ENCODE assay signal across 9 mouse cellular contexts in genomic region chr13:60409706-60410502, GRCm38 (mm10).
DNase-seq lines count a peak whose midpoint lies in the region; ATAC-seq and TF ChIP-seq lines count a peak whose summit lies in the region.
"Had no signal": no experiment of that assay in that cellular context is flagged by ENCODE, and none has a peak within 500 bp of the region (broad histone marks: within the 10 kb centered on the region; RNA-seq: fewer than 3 reads in every experiment).

No protein-coding gene starts in this region.

- H3K9ac ChIP-seq in liver, postnatal 0 days (replicated peaks): no peak overlapping the region
- H3K9ac ChIP-seq in neural tube, embryonic 12.5 days: no peak overlapping the region
- H3K9ac ChIP-seq in liver, embryonic 12.5 days: no peak overlapping the region
- H3K9ac ChIP-seq: heart, embryonic 13.5 days had no signal

- no peak for ATAC-seq in liver, postnatal 0 days
- ATAC-seq in neural tube, embryonic 12.5 days (ENCODE audit: low FRiP score, low read depth): peak; percentile 25; the same call in 1 of the 2 replicates
- no peak for ATAC-seq in liver, embryonic 12.5 days

- no peak overlapping the region for H3K4me3 ChIP-seq in liver, postnatal 0 days (ENCODE audit: low read depth, low read length)
- no peak overlapping the region for H3K4me3 ChIP-seq in neural tube, embryonic 12.5 days
- H3K4me3 ChIP-seq in liver, embryonic 12.5 days: no peak overlapping the region
- H3K4me3 ChIP-seq: heart, embryonic 13.5 days had no signal

- H3K4me2 ChIP-seq in liver, postnatal 0 days (ENCODE audit: low read depth, low read length): no peak overlapping the region
- no peak overlapping the region for H3K4me2 ChIP-seq in neural tube, embryonic 12.5 days (replicated peaks)
- no peak overlapping the region for H3K4me2 ChIP-seq in liver, embryonic 12.5 days
- H3K4me2 ChIP-seq: heart, embryonic 13.5 days had no signal

- peak; percentile 12 for DNase-seq in liver
- DNase-seq in liver, postnatal 0 days: no peak
- peak; percentile 60 for DNase-seq in embryo, embryonic 9.5 days (ENCODE audit: extremely low spot score)
- peak; percentile 49 to 60 for DNase-seq in heart, postnatal 36 days
- DNase-seq in spleen, postnatal 14 days (ENCODE audit: low spot score in 2 of 2): no peak
- no peak for DNase-seq in spleen, adult 12 weeks (ENCODE audit: low spot score)

- no peaks in the 10 kb centered on the region for H3K27me3 ChIP-seq in liver, postnatal 0 days (ENCODE audit: insufficient read depth, low read length)
- no peaks in the 10 kb centered on the region for H3K27me3 ChIP-seq in neural tube, embryonic 12.5 days (replicated peaks)
- H3K27me3 ChIP-seq in liver, embryonic 12.5 days (replicated peaks): no peaks in the 10 kb centered on the region
- H3K27me3 ChIP-seq: heart, embryonic 13.5 days had no signal

- no peak for TF ChIP-seq CTCF in liver, postnatal 0 days (IDR thresholded peaks at IDR 0.05; ENCODE audit: low read depth)

- no peak for TF ChIP-seq EP300 in liver, postnatal 0 days (IDR thresholded peaks at IDR 0.05; ENCODE audit: low read depth)

- no peak overlapping the region for H3K27ac ChIP-seq in liver, postnatal 0 days (ENCODE audit: low read depth)
- no peak overlapping the region for H3K27ac ChIP-seq in neural tube, embryonic 12.5 days
- H3K27ac ChIP-seq in liver, embryonic 12.5 days: no peak overlapping the region
- H3K27ac ChIP-seq: heart, embryonic 13.5 days had no signal

- no peaks in the 10 kb centered on the region for H3K36me3 ChIP-seq in liver, postnatal 0 days (replicated peaks; ENCODE audit: insufficient read depth, low read length)
- no peaks in the 10 kb centered on the region for H3K36me3 ChIP-seq in neural tube, embryonic 12.5 days
- H3K36me3 ChIP-seq in liver, embryonic 12.5 days: no peaks in the 10 kb centered on the region
- H3K36me3 ChIP-seq: heart, embryonic 13.5 days had no signal

- H3K9me3 ChIP-seq in liver, postnatal 0 days (ENCODE audit: low read length): no peaks in the 10 kb centered on the region
- no peaks in the 10 kb centered on the region for H3K9me3 ChIP-seq in neural tube, embryonic 12.5 days
- no peaks in the 10 kb centered on the region for H3K9me3 ChIP-seq in liver, embryonic 12.5 days (replicated peaks)
- H3K9me3 ChIP-seq: heart, embryonic 13.5 days had no signal

- no peaks in the 10 kb centered on the region for H3K4me1 ChIP-seq in liver, postnatal 0 days (ENCODE audit: insufficient read depth)
- peaks cover 4% of the 10 kb centered on the region for H3K4me1 ChIP-seq in neural tube, embryonic 12.5 days
- no peaks in the 10 kb centered on the region for H3K4me1 ChIP-seq in liver, embryonic 12.5 days
- H3K4me1 ChIP-seq: heart, embryonic 13.5 days had no signal

- 76% methylated on average over 14 of the region's 14 CpGs for WGBS in liver, postnatal 0 days (ENCODE audit: insufficient replicate concordance)
- 42% methylated on average over 14 of the region's 14 CpGs for WGBS in neural tube, embryonic 12.5 days
- 78% methylated on average over 14 of the region's 14 CpGs for WGBS in liver, embryonic 12.5 days (ENCODE audit: insufficient replicate concordance)

- intact Hi-C loops in heart, postnatal 36 days (cut with DNase I): no loop called here

Comparison
In these comparisons a context has a peak if more than half of its experiments do, and no peak if none do; other contexts are left out.
1. DNase-seq: peak in liver (single experiment), embryo, embryonic 9.5 days (single experiment) and heart, postnatal 36 days (2 of 2); none in liver, postnatal 0 days (single experiment), spleen, postnatal 14 days (0 of 2) and spleen, adult 12 weeks (single experiment).